Mouse (Mus musculus): ENCODE data around the gene Plscr3.
"Not testable (repeated sequence)": the region's sequence is repeated elsewhere in the genome, so short reads cannot be mapped to it uniquely, and the experiment has no call there.

Plscr3 gene

GRCm38 (mm10) chr11:69828832-69829231 is 17.3 kb upstream of the Plscr3 start:
- DNase-seq (ENCODE audit: low read depth, low spot score), result no peak

GRCm38 (mm10) chr11:69833554-69833953 is 12.6 kb upstream of the Plscr3 start:
- no peak for DNase-seq (ENCODE audit: low read depth, low spot score)

GRCm38 (mm10) chr11:69834001-69834549 is 12.1 kb upstream of the Plscr3 start:
- DNase-seq (ENCODE audit: low read depth, low spot score), result no peak

GRCm38 (mm10) chr11:69835326-69835965 is 10.7 kb upstream of the Plscr3 start:
- DNase-seq (ENCODE audit: low read depth, low spot score), result no peak

- no peak for DNase-seq (ENCODE audit: low read depth, low spot score)
Measured at GRCm38 (mm10) chr11:69835966-69836335, 10.2 kb upstream of the Plscr3 start.

GRCm38 (mm10) chr11:69836703-69837576 is 9.2 kb upstream of the Plscr3 start:
- DNase-seq (ENCODE audit: low read depth, low spot score), result no peak

GRCm38 (mm10) chr11:69837604-69837951 is 8.6 kb upstream of the Plscr3 start, which contains the start of gene Nlgn2:
Nlgn2 (minus strand) TSS chr11:69837784.
- DNase-seq (ENCODE audit: low read depth, low spot score), result no peak

GRCm38 (mm10) chr11:69837952-69838713 is 8.0 kb upstream of the Plscr3 start, which contains the start of gene Tmem256:
Tmem256 (plus strand) TSS chr11:69838514.
- peak; percentile 97 for DNase-seq (ENCODE audit: low read depth, low spot score)

- DNase-seq (ENCODE audit: low read depth, low spot score), result no peak
Measured at GRCm38 (mm10) chr11:69838714-69839104, 7.5 kb upstream of the Plscr3 start.

GRCm38 (mm10) chr11:69846738-69847688 is 837 bp downstream of the Plscr3 start:
- no peak for DNase-seq (ENCODE audit: low read depth, low spot score)

GRCm38 (mm10) chr11:69848021-69848420 is 1.8 kb downstream of the Plscr3 start:
- no peak for DNase-seq (ENCODE audit: low read depth, low spot score)

- no peak for DNase-seq (ENCODE audit: low read depth, low spot score)
Measured at GRCm38 (mm10) chr11:69849128-69849527, 3.0 kb downstream of the Plscr3 start.

- no peak for DNase-seq (ENCODE audit: low read depth, low spot score)
Measured at GRCm38 (mm10) chr11:69849884-69850283, 3.7 kb downstream of the Plscr3 start.

- DNase-seq (ENCODE audit: low read depth, low spot score), result no peak
Measured at GRCm38 (mm10) chr11:69850754-69851153, 4.6 kb downstream of the Plscr3 start.

- no peak for DNase-seq (ENCODE audit: low read depth, low spot score)
Measured at GRCm38 (mm10) chr11:69853994-69854393, 7.8 kb downstream of the Plscr3 start.

- DNase-seq (ENCODE audit: low read depth, low spot score), result no peak
Measured at GRCm38 (mm10) chr11:69854680-69855079, 8.5 kb downstream of the Plscr3 start.

GRCm38 (mm10) chr11:69855347-69855746 is 9.2 kb downstream of the Plscr3 start:
- DNase-seq (ENCODE audit: low read depth, low spot score), result no peak

GRCm38 (mm10) chr11:69858113-69858998 is 12.2 kb downstream of the Plscr3 start, which contains the start of gene Tnk1:
Tnk1 (minus strand) TSS chr11:69858730.
- no peak for DNase-seq (ENCODE audit: low read depth, low spot score)

- not testable (repeated sequence) for DNase-seq (ENCODE audit: low read depth, low spot score)
Measured at GRCm38 (mm10) chr11:69863729-69864128, 17.6 kb downstream of the Plscr3 start.
